Mouse (Mus musculus) CH12.LX (cell line): ENCODE results near the gene Col6a1. TPM values are rescaled to one million over a fixed set of nuclear protein-coding genes. Genes with fewer than 3 reads are reported as not detected.

ENCODE experiments used
- DNase-seq: peaks from one replicate; pipeline ENCODE4 v3.0.0-alpha.2; 2013; ENCODE audit errors: extremely low read depth
- H3K27ac ChIP-seq: 2 replicates; pipeline ENCODE4 v1.5.1; 2012; ENCODE audit warnings: low read depth, mild to moderate bottlenecking, control low read depth, moderate library complexity; ENCODE audit not compliant: insufficient read depth
- H3K27me3 ChIP-seq: replicated peaks from 2 replicates; pipeline ENCODE3; 2012; ENCODE audit warnings: inconsistent platforms
- H3K36me3 ChIP-seq, 2 experiments: replicated peaks in 1 of 2; 2 replicates each; pipeline versions ENCODE3 to v1.6.1; 2012; ENCODE audit warnings: inconsistent platforms in 1 of 2, low read length in 1 of 2, mild to moderate bottlenecking in 1 of 2, mixed read lengths in 1 of 2, moderate library complexity in 1 of 2; ENCODE audit not compliant: control insufficient read depth in 1 of 2, insufficient read depth in 1 of 2
- H3K4me1 ChIP-seq, 2 experiments: 2 replicates each; pipeline ENCODE4 v1.6.1; 2012; ENCODE audit warnings: inconsistent platforms in 1 of 2, moderate library complexity in 1 of 2; ENCODE audit not compliant: insufficient read depth in 2 of 2, control insufficient read depth in 1 of 2
- H3K4me2 ChIP-seq: 2 replicates; pipeline ENCODE4 v1.6.1; 2012; ENCODE audit warnings: low read depth, mild to moderate bottlenecking, control low read depth; ENCODE audit not compliant: poor library complexity, insufficient read depth, severe bottlenecking
- H3K4me3 ChIP-seq, 3 experiments: fragments of 150-350 bp in 1 of 3; sonication (generic) in 1 of 3; replicated peaks in 1 of 3; 2 replicates each; pipeline versions ENCODE3 to v1.5.1; 2011 to 2012; ENCODE audit warnings: low read depth in 2 of 3, low read length in 2 of 3, mild to moderate bottlenecking in 2 of 3, moderate library complexity in 2 of 3, control low read depth in 1 of 3, improper control_type of control experiment in 1 of 3, inconsistent platforms in 1 of 3, mixed read lengths in 1 of 3; ENCODE audit not compliant: poor library complexity in 1 of 3
- H3K79me2 ChIP-seq: replicated peaks from 2 replicates; pipeline ENCODE4 v1.6.1; 2012; ENCODE audit warnings: mild to moderate bottlenecking, moderate library complexity; ENCODE audit not compliant: control insufficient read depth, poor library complexity, insufficient read depth, severe bottlenecking; ENCODE audit errors: extremely low read depth
- H3K9ac ChIP-seq: 2 replicates; pipeline ENCODE4 v1.6.1; 2012; ENCODE audit warnings: low read depth, mild to moderate bottlenecking, control low read depth, moderate library complexity; ENCODE audit not compliant: insufficient read depth
- H3K9me3 ChIP-seq: replicated peaks from 2 replicates; pipeline ENCODE3; 2012; ENCODE audit warnings: low read length, inconsistent platforms, mixed read lengths
- BHLHE40 ChIP-seq: IDR thresholded peaks from 2 replicates; pipeline ENCODE4 v1.6.1; 2011; ENCODE audit warnings: mild to moderate bottlenecking, low read depth, low read length, improper control_type of control experiment
- ETS1 ChIP-seq: conservative IDR thresholded peaks from 2 replicates; pipeline ENCODE4 v1.6.1; 2012; ENCODE audit warnings: low read depth, mild to moderate bottlenecking, inconsistent platforms, low read length, improper control_type of control experiment, moderate library complexity
- HCFC1 ChIP-seq: IDR thresholded peaks from 2 replicates; pipeline ENCODE4 v1.6.1; 2012; ENCODE audit warnings: low read depth, mild to moderate bottlenecking, inconsistent platforms, low read length, improper control_type of control experiment
- IRF4 ChIP-seq: IDR thresholded peaks from 2 replicates; pipeline ENCODE4 v1.6.1; 2014; ENCODE audit warnings: low read depth, mild to moderate bottlenecking, inconsistent platforms, low read length, improper control_type of control experiment
- JUND ChIP-seq: conservative IDR thresholded peaks from 2 replicates; pipeline ENCODE4 v1.6.1; 2011; ENCODE audit warnings: low read depth, low read length, improper control_type of control experiment
- KAT2A ChIP-seq: IDR thresholded peaks from 2 replicates; pipeline ENCODE4 v1.6.1; 2012; ENCODE audit warnings: low read length, improper control_type of control experiment, inconsistent platforms; ENCODE audit not compliant: insufficient replicate concordance
- MAFK ChIP-seq: IDR thresholded peaks from 2 replicates; pipeline ENCODE4 v1.6.1; 2011; ENCODE audit warnings: low read length, improper control_type of control experiment; ENCODE audit not compliant: insufficient replicate concordance
- MAX ChIP-seq: IDR thresholded peaks from 2 replicates; pipeline ENCODE4 v1.6.1; 2011; ENCODE audit warnings: low read length, improper control_type of control experiment
- MAZ ChIP-seq: IDR thresholded peaks from 2 replicates; pipeline ENCODE4 v1.6.1; 2012; ENCODE audit warnings: low read depth, mild to moderate bottlenecking, inconsistent platforms, low read length, improper control_type of control experiment, moderate library complexity
- MEF2A ChIP-seq: IDR thresholded peaks from 2 replicates; pipeline ENCODE4 v1.6.1; 2014; ENCODE audit warnings: low read depth, mild to moderate bottlenecking, inconsistent platforms, low read length, improper control_type of control experiment, borderline replicate concordance
- MXI1 ChIP-seq: IDR thresholded peaks from 2 replicates; pipeline ENCODE4 v1.6.1; 2011; ENCODE audit warnings: mild to moderate bottlenecking, low read depth, low read length, improper control_type of control experiment
- MYC ChIP-seq: IDR thresholded peaks from 2 replicates; pipeline ENCODE4 v1.6.1; 2011; ENCODE audit warnings: low read depth, mild to moderate bottlenecking, improper control_type of control experiment, low read length
- NELFE ChIP-seq: IDR thresholded peaks from 2 replicates; pipeline ENCODE4 v1.6.1; 2011; ENCODE audit warnings: low read depth, low read length, improper control_type of control experiment
- NRF1 ChIP-seq: IDR thresholded peaks from 2 replicates; pipeline ENCODE4 v1.6.1; 2014; ENCODE audit warnings: low read depth, mild to moderate bottlenecking, inconsistent platforms, low read length, improper control_type of control experiment, moderate library complexity
- PAX5 ChIP-seq: IDR thresholded peaks from 2 replicates; pipeline ENCODE4 v1.6.1; 2012; ENCODE audit warnings: low read length, inconsistent platforms, mixed read lengths
- POLR2AphosphoS2 ChIP-seq: IDR thresholded peaks from 2 replicates; pipeline ENCODE4 v1.6.1; 2011; ENCODE audit warnings: low read depth, low read length, improper control_type of control experiment
- RAD21 ChIP-seq: IDR thresholded peaks from 2 replicates; pipeline ENCODE4 v1.6.1; 2011; ENCODE audit warnings: low read depth, mild to moderate bottlenecking, low read length, improper control_type of control experiment, moderate library complexity
- SMC3 ChIP-seq: IDR thresholded peaks from 2 replicates; pipeline ENCODE4 v1.6.1; 2011; ENCODE audit warnings: low read depth, low read length, improper control_type of control experiment
- TCF12 ChIP-seq: IDR thresholded peaks from 2 replicates; pipeline ENCODE4 v1.6.1; 2014; ENCODE audit warnings: low read depth, mild to moderate bottlenecking, inconsistent platforms, low read length, improper control_type of control experiment
- USF2 ChIP-seq: conservative IDR thresholded peaks from 2 replicates; pipeline ENCODE4 v1.6.1; 2011; ENCODE audit warnings: low read depth, low read length, improper control_type of control experiment
- ZC3H11A ChIP-seq: IDR thresholded peaks from 2 replicates; pipeline ENCODE4 v1.6.1; 2012; ENCODE audit warnings: low read depth, mild to moderate bottlenecking, inconsistent platforms, low read length, improper control_type of control experiment
- ZKSCAN1 ChIP-seq: IDR thresholded peaks from 2 replicates; pipeline ENCODE4 v1.6.1; 2012; ENCODE audit warnings: low read depth, inconsistent platforms, low read length, improper control_type of control experiment, borderline replicate concordance
- ZNF384 ChIP-seq: IDR thresholded peaks from 2 replicates; pipeline ENCODE4 v1.6.1; 2012; ENCODE audit warnings: low read depth, low read length, improper control_type of control experiment, inconsistent platforms
- dilution Hi-C: fragments of 300-500 bp; cut with MboI; formaldehyde crosslinking; loops from 2 replicates; pipeline ENCODE4 v1.14.3; 2020; ENCODE audit warnings: low sequenced_read_pairs; ENCODE audit not compliant: extremely low pct_unique_long_range_greater_than_20kb, extremely low pct_ligation_motif_present
- in situ Hi-C: fragments of 300-500 bp; cut with MboI; formaldehyde crosslinking; loops from 3 replicates; pipeline ENCODE4 v1.14.3; 2019; ENCODE audit warnings: low sequenced_read_pairs, low pct_ligation_motif_present, low pct_unique_long_range_greater_than_20kb, mixed read lengths
- polyA plus RNA-seq: library from polyadenylated mRNA; unstranded; fragments of >175 nt; gene quantifications from 2 replicates; pipeline ENCODE4 v1.2.1, GENCODE M21; 2012; ENCODE audit warnings: low read depth; ENCODE audit not compliant: insufficient read length
- total RNA-seq, 2 experiments: library from RNA; depleted of rRNA; stranded (reverse); fragments of 300-350 nt in 1 of 2; fragments of >200 nt in 1 of 2; gene quantifications; 2 replicates each; pipeline ENCODE4 v1.2.3; 2012 to 2014

Col6a1 gene
- total and polyA plus RNA-seq, 3 experiments = 0.21 TPM; not detected in 2

GRCm38 (mm10) chr10:76721216-76721615, 4.8 kb downstream of the Col6a1 start:
- in situ Hi-C loops = no loop called here
- 0 out of 4 replicates have a peak, but pooled peaks cover 0 to 2% of the 10 kb centered on the region in 2 experiments for H3K4me1 ChIP-seq
- no peak overlapping the region for H3K27ac ChIP-seq
- no peaks in the 10 kb centered on the region for H3K79me2 ChIP-seq
- no peak overlapping the region for H3K4me2 ChIP-seq
- H3K9me3 ChIP-seq = no peaks in the 10 kb centered on the region
- no peak for DNase-seq
- dilution Hi-C loops = no loop called here
- TF ChIP-seq NRF1 = no peak
- TF ChIP-seq MEF2A = no peak
- no peak for TF ChIP-seq MAZ
- TF ChIP-seq ETS1 = no peak
- TF ChIP-seq MAX = no peak
- no peak for TF ChIP-seq ZNF384
- no peak for TF ChIP-seq RAD21
- TF ChIP-seq MAFK = no peak
- TF ChIP-seq ZKSCAN1 = no peak
- TF ChIP-seq HCFC1 = no peak
- TF ChIP-seq NELFE = no peak
- no peak for TF ChIP-seq ZC3H11A
- TF ChIP-seq MYC = no peak
- TF ChIP-seq TCF12 = no peak
- no peak for TF ChIP-seq PAX5
- TF ChIP-seq BHLHE40 = no peak
- H3K36me3 ChIP-seq = no peaks in the 10 kb centered on the region
- H3K9ac ChIP-seq = no peak overlapping the region
- no peak overlapping the region for H3K4me3 ChIP-seq
- peaks cover 91% of the 10 kb centered on the region for H3K27me3 ChIP-seq

- no peak overlapping the region for H3K4me3 ChIP-seq
- no peaks in the 10 kb centered on the region for H3K36me3 ChIP-seq
- in situ Hi-C loops (no loop called here), dilution Hi-C loops (no loop called here)
- H3K27me3 ChIP-seq = peaks cover 94% of the 10 kb centered on the region
- no peaks in the 10 kb centered on the region for H3K79me2 ChIP-seq
- TF ChIP-seq RAD21 = no peak
- TF ChIP-seq POLR2AphosphoS2 = no peak
- TF ChIP-seq USF2 = no peak
- TF ChIP-seq ZC3H11A = no peak
- no peak for TF ChIP-seq MXI1
- no peak for TF ChIP-seq JUND
- TF ChIP-seq IRF4 = no peak
- no peak for TF ChIP-seq SMC3
- no peak for TF ChIP-seq KAT2A
- no peak for TF ChIP-seq MYC
- no peak for DNase-seq
- H3K27ac ChIP-seq = no peak overlapping the region
- no peaks in the 10 kb centered on the region for H3K4me1 ChIP-seq
- H3K4me2 ChIP-seq = no peak overlapping the region
- H3K9ac ChIP-seq = no peak overlapping the region
- H3K9me3 ChIP-seq = no peaks in the 10 kb centered on the region
Observed at GRCm38 (mm10) chr10:76717631-76718030, 8.3 kb downstream of the Col6a1 start.
